Mouse (Mus musculus) kidney, embryonic 14.5 days (tissue): ENCODE data around the gene Chek2. TPM values are rescaled to one million over a fixed set of nuclear protein-coding genes. Genes with fewer than 3 reads are reported as not detected.
"Not testable (repeated sequence)": the region's sequence is repeated elsewhere in the genome, so short reads cannot be mapped to it uniquely, and the experiment has no call there.

Experiments used
- ATAC-seq: fragments of 200-750 bp; cut with Nextera tagmentation; 2 replicates; pipeline ENCODE4 v1.8.0; 2017; ENCODE audit warnings: moderate number of reproducible peaks, mild to moderate bottlenecking, moderate TSS enrichment, moderate library complexity; ENCODE audit not compliant: low FRiP score, low TSS enrichment
- H3K27ac ChIP-seq: fragments of 300-500 bp; sonication (generic); 2 replicates; pipeline ENCODE4 v1.5.1; 2014; ENCODE audit warnings: low read depth, mild to moderate bottlenecking, low read length, moderate library complexity, mixed read lengths
- H3K27me3 ChIP-seq: fragments of 300-500 bp; sonication (generic); 2 replicates; pipeline ENCODE4 v1.6.1; 2014; ENCODE audit warnings: mild to moderate bottlenecking, low read length; ENCODE audit not compliant: control insufficient read depth, insufficient read depth
- H3K36me3 ChIP-seq: fragments of 300-500 bp; sonication (generic); 2 replicates; pipeline ENCODE4 v1.6.1; 2014; ENCODE audit warnings: low read length, mixed read lengths; ENCODE audit not compliant: control insufficient read depth, insufficient read depth
- H3K4me1 ChIP-seq: fragments of 300-500 bp; sonication (generic); 2 replicates; pipeline ENCODE4 v1.6.1; 2014; ENCODE audit warnings: low read length, mixed read lengths; ENCODE audit not compliant: control insufficient read depth, insufficient read depth
- H3K4me2 ChIP-seq: fragments of 300-500 bp; sonication (generic); replicated peaks from 2 replicates; pipeline ENCODE4 v1.6.1; 2014; ENCODE audit warnings: low read depth, mild to moderate bottlenecking, low read length
- H3K4me3 ChIP-seq: fragments of 300-500 bp; sonication (generic); 2 replicates; pipeline ENCODE4 v1.5.1; 2014; ENCODE audit warnings: mild to moderate bottlenecking, low read length
- H3K9ac ChIP-seq: fragments of 300-500 bp; sonication (generic); 2 replicates; pipeline ENCODE4 v1.6.1; 2014; ENCODE audit warnings: low read depth, mild to moderate bottlenecking, low read length, moderate library complexity
- H3K9me3 ChIP-seq: fragments of 300-500 bp; sonication (generic); 2 replicates; pipeline ENCODE4 v1.6.1; 2016; ENCODE audit warnings: low read length; ENCODE audit not compliant: control insufficient read depth
- WGBS: fragments of 180-500 bp; shearing (Covaris S2); extraction: QIAGEN DNeasy Blood & Tissue Kit; methylation state at CpG from one replicate; pipeline ENCODE4 v1.1.7; 2014; 5-methylcytosine and 5-hydroxymethylcytosine counted together
- polyA plus RNA-seq: library from polyadenylated mRNA; unstranded; fragments of >200 nt; fragmentation: Nextera tagmentation; extraction: Ambion mirVana; gene quantifications from 2 replicates; pipeline ENCODE4 v1.2.1, GENCODE M21; 2014

Gene Chek2
- polyA plus RNA-seq, 1 experiment from 2014 or later = 36.2 TPM

GRCm38 (mm10) chr5:110860445-110860844 is 20.7 kb downstream of the Chek2 start:
- Histone ChIP-seq H3K9me3 (no peaks in the 10 kb centered on the region), H3K27me3 (no peaks in the 10 kb centered on the region), H3K4me1 (0 out of 2 replicates have a peak, but pooled peaks cover 5% of the 10 kb centered on the region), H3K36me3 (peaks cover 29% of the 10 kb centered on the region), H3K27ac (no peak overlapping the region), H3K9ac (no peak overlapping the region), H3K4me2 (no peak overlapping the region), H3K4me3 (no peak overlapping the region)
- no peak for ATAC-seq
- 85% methylated on average over 5 of the region's 5 CpGs for WGBS

GRCm38 (mm10) chr5:110868460-110868859 is 28.7 kb downstream of the Chek2 start:
- 81% methylated on average over 4 of the region's 4 CpGs for WGBS
- Histone ChIP-seq H3K36me3 (peaks cover 18% of the 10 kb centered on the region; the same call in 1 of the 2 replicates), H3K9ac (no peak overlapping the region)

DNA sequence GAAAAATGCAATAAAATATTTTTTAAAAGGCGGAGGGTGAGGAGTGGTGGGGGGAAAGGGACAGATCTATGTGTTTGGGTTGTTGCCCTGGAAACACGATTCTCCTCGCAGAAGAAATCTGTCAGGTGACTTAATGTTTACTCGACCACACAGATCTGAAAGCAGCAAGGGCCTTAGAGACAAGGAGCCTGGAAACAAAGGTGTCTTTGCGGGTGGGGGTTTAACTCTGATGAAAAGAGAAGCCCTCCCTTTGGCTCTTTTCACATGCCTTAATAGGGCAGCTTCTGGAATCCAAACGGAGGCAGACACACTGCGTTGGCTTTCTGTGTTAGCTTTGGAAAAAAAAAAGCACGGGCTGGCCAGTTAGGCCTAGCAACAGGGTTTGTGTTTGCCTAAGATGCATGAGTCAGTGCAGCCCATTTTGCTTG is 29.5 kb downstream of the Chek2 start:
- no peaks in the 10 kb centered on the region for H3K4me1 ChIP-seq
- 70% methylated on average over 8 of the region's 8 CpGs for WGBS
- H3K9me3 ChIP-seq = no peaks in the 10 kb centered on the region
- no peaks in the 10 kb centered on the region for H3K27me3 ChIP-seq
- no peak overlapping the region for H3K4me2 ChIP-seq
- no peak overlapping the region for H3K9ac ChIP-seq
- no peak for ATAC-seq
- H3K36me3 ChIP-seq = peaks cover 16% of the 10 kb centered on the region; the same call in 1 of the 2 replicates
- H3K4me3 ChIP-seq = no peak overlapping the region
- H3K27ac ChIP-seq = no peak overlapping the region

More at GRCm38 (mm10) chr5:110868460-110868859, 28.7 kb downstream of the Chek2 start:
- Histone ChIP-seq H3K4me2 (no peak overlapping the region), H3K9me3 (no peaks in the 10 kb centered on the region), H3K4me1 (no peaks in the 10 kb centered on the region), H3K27me3 (no peaks in the 10 kb centered on the region), H3K27ac (no peak overlapping the region), H3K4me3 (no peak overlapping the region)
- ATAC-seq = no peak

GRCm38 (mm10) chr5:110873160-110873559 is 33.4 kb downstream of the Chek2 start:
- Histone ChIP-seq H3K4me1 (no peaks in the 10 kb centered on the region), H3K4me2 (no peak overlapping the region), H3K9ac (no peak overlapping the region), H3K9me3 (no peaks in the 10 kb centered on the region), H3K36me3 (peaks cover 5% of the 10 kb centered on the region; the same call in 1 of the 2 replicates), H3K27me3 (no peaks in the 10 kb centered on the region), H3K27ac (no peak overlapping the region), H3K4me3 (no peak overlapping the region)
- WGBS = 91% methylated on average over 6 of the region's 6 CpGs
- no peak for ATAC-seq

GRCm38 (mm10) chr5:110874711-110875110 is 34.9 kb downstream of the Chek2 start:
- Histone ChIP-seq H3K9me3 (no peaks in the 10 kb centered on the region), H3K4me1 (no peaks in the 10 kb centered on the region), H3K4me2 (no peak overlapping the region), H3K4me3 (no peak overlapping the region), H3K36me3 (peaks cover 5% of the 10 kb centered on the region; the same call in 1 of the 2 replicates), H3K27me3 (no peaks in the 10 kb centered on the region), H3K27ac (no peak overlapping the region), H3K9ac (no peak overlapping the region)
- no peak for ATAC-seq

- Histone ChIP-seq H3K4me1 (0 out of 2 replicates have a peak, but pooled peaks cover 1% of the 10 kb centered on the region), H3K4me2 (no peak overlapping the region), H3K9ac (no peak overlapping the region), H3K27me3 (no peaks in the 10 kb centered on the region), H3K36me3 (peaks cover 5% of the 10 kb centered on the region; the same call in 1 of the 2 replicates), H3K27ac (no peak overlapping the region), H3K9me3 (no peaks in the 10 kb centered on the region), H3K4me3 (no peak overlapping the region)
- WGBS = 94% methylated on average over 1 of the region's 1 CpGs
- ATAC-seq = no peak
These were observed 35.5 kb downstream of the Chek2 start for GRCm38 (mm10) chr5:110875286-110875685.

DNA sequence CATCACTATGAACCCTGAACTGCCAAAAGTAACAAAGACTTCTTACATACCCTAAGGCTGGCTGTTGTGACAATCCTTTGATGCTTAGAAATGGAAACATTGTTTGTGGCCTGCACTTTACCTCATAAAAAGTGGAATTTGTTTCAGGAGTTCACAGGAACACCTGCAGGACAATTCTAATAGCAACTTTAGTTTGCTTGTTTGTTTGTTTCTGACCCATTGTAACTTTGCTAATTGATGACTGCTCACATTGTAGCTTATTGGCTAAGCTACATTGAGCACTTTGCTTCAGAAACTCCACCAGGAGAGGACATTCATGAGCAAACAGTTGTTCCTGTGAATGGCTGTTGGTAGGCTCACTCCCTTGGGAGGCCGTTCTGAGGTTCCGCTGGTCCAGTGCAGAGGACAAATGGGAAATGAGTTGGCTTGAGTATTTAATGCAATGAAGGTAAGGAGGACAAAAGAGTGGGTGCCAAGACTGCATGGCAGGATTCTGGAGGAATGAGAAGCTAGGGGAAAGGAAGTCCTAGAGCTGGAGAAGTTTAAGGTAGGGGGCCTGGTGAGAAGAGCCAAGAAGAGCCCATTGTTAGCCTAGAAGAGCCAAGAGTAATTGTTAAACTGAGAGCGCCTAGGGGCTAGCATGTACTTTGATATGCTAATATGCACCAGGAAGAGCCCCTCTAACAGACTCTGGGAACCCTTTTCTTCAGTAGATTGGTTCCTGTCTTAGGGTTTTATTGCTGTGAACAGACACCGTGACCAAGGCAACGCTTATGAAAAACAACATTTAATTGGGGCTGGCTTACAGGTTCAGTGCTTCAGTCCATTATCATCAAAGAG is 38.1 kb downstream of the Chek2 start:
- Histone ChIP-seq H3K4me1 (0 out of 2 replicates have a peak, but pooled peaks cover 4% of the 10 kb centered on the region), H3K9me3 (no peaks in the 10 kb centered on the region), H3K4me3 (no peak overlapping the region), H3K27ac (no peak overlapping the region), H3K4me2 (no peak overlapping the region), H3K27me3 (no peaks in the 10 kb centered on the region), H3K36me3 (no peaks in the 10 kb centered on the region; the same call in 1 of the 2 replicates), H3K9ac (no peak overlapping the region)
- no peak for ATAC-seq
- 63% methylated on average over 5 of the region's 5 CpGs for WGBS

GRCm38 (mm10) chr5:110878526-110878925 is 38.7 kb downstream of the Chek2 start:
- not testable (repeated sequence) for H3K9me3 ChIP-seq, H3K36me3 ChIP-seq, H3K4me3 ChIP-seq, H3K4me1 ChIP-seq, ATAC-seq, H3K27me3 ChIP-seq, H3K9ac ChIP-seq, H3K4me2 ChIP-seq, H3K27ac ChIP-seq
- 83% methylated on average over 1 of the region's 1 CpGs for WGBS

GRCm38 (mm10) chr5:110879042-110879441 is 39.3 kb downstream of the Chek2 start:
- 0 out of 2 replicates have a peak overlapping the region, but pooled peaks have one; percentile 37 for H3K27ac ChIP-seq
- ATAC-seq = no peak
- WGBS = 60% methylated on average over 7 of the region's 7 CpGs

More at GRCm38 (mm10) chr5:110879042-110879441, 39.3 kb downstream of the Chek2 start:
- H3K4me3 ChIP-seq = peak overlapping the region; percentile 86
- 0 out of 2 replicates have a peak, but pooled peaks cover 4% of the 10 kb centered on the region for H3K4me1 ChIP-seq
- H3K27me3 ChIP-seq = no peaks in the 10 kb centered on the region
- H3K36me3 ChIP-seq = no peaks in the 10 kb centered on the region; the same call in 1 of the 2 replicates
- H3K4me2 ChIP-seq = peak overlapping the region; percentile 91
- peak overlapping the region; percentile 93 for H3K9ac ChIP-seq
- no peaks in the 10 kb centered on the region for H3K9me3 ChIP-seq
